Mouse (Mus musculus) intestine, embryonic 15.5 days (tissue): ENCODE measurements around the gene Ganab. TPM values are rescaled to one million over a fixed set of nuclear protein-coding genes. Genes with fewer than 3 reads are reported as not detected.
"Not testable (repeated sequence)": the region's sequence is repeated elsewhere in the genome, so short reads cannot be mapped to it uniquely, and the experiment has no call there.

ENCODE experiments used
- ATAC-seq: fragments of 200-750 bp; cut with Nextera tagmentation; 2 replicates; pipeline ENCODE4 v1.8.0; 2017; ENCODE audit warnings: moderate TSS enrichment, moderate library complexity
- H3K27ac ChIP-seq: fragments of 300-500 bp; sonication (generic); 2 replicates; pipeline ENCODE4 v1.5.1; 2015; ENCODE audit warnings: mild to moderate bottlenecking, inconsistent platforms
- H3K27me3 ChIP-seq: fragments of 300-500 bp; sonication (generic); replicated peaks from 2 replicates; pipeline ENCODE4 v1.6.1; 2015; ENCODE audit warnings: inconsistent platforms
- H3K36me3 ChIP-seq: fragments of 300-500 bp; sonication (generic); 2 replicates; pipeline ENCODE4 v1.6.1; 2015; ENCODE audit warnings: inconsistent platforms
- H3K4me1 ChIP-seq: fragments of 300-500 bp; sonication (generic); replicated peaks from 2 replicates; pipeline ENCODE4 v1.6.1; 2015; ENCODE audit warnings: inconsistent platforms
- H3K4me2 ChIP-seq: fragments of 300-500 bp; sonication (generic); replicated peaks from 2 replicates; pipeline ENCODE4 v1.6.1; 2015; ENCODE audit warnings: mild to moderate bottlenecking, inconsistent platforms
- H3K4me3 ChIP-seq: fragments of 300-500 bp; sonication (generic); replicated peaks from 2 replicates; pipeline ENCODE4 v1.5.1; 2015; ENCODE audit warnings: inconsistent platforms
- H3K9ac ChIP-seq: fragments of 300-500 bp; sonication (generic); 2 replicates; pipeline ENCODE4 v1.6.1; 2015; ENCODE audit warnings: inconsistent platforms
- H3K9me3 ChIP-seq: fragments of 300-500 bp; sonication (generic); 2 replicates; pipeline ENCODE4 v1.6.1; 2016; ENCODE audit warnings: inconsistent platforms
- WGBS: fragments of 180-500 bp; shearing (Covaris S2); methylation state at CpG from one replicate; pipeline ENCODE4 v1.1.7; 2015; 5-methylcytosine and 5-hydroxymethylcytosine counted together
- polyA plus RNA-seq: library from polyadenylated mRNA; unstranded; fragments of >200 nt; fragmentation: Nextera tagmentation; extraction: Ambion mirVana; gene quantifications from 2 replicates; pipeline ENCODE4 v1.2.1, GENCODE M21; 2015

Ganab gene
- polyA plus RNA-seq, 1 experiment from 2014 or later = 92.6 TPM

DNA sequence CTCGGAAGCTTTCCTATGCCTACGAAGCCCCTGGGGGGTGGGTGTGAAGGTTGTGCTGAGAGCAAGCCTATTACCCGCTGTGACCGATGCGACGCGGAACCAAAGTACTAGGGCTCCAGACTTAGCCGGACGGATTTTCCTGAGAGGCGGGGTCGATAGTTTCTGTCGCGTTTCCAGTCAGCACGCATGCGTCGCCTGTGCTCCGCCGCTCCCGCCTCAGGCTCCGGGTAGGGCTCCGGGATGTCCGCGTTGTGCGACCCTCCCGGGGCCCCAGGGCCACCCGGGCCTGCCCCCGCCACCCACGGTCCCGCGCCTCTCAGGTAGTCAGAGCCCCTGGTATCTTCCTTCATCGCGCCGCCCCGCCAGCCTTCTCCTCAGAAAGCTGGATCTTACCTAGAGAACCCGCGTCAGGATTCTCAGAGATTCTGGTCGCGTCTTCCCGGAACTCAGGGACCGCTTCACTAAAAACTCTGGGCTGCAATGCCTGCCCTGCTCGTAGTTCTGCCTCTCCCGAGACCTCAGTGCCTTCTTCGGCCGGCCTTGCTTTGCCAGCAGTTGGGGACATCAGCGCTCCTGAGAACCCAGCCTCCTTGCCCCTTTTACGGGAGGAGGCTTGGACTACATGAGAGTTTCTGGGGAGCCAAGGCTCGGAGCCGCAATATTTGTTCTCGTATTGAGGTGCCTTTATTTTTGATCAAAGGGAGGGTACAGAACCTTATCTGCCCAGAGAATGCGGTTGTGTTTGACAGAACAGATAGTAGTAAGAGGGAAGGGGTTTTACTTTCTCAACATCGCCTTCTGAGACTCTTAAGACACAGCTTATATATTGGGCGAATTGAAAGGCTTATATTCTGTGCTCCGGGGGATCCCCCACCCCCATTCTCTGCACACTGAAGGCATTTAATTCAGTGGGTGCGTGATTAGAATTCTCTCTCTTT is 4.8 kb upstream of the Ganab start, which contains the start of gene Ints5:
Gene Ints5 (plus strand): TSS at position 177 of the 938 bp plus-strand sequence.
- H3K4me3 ChIP-seq = peak within 1 kb of the TSS; percentile 71
- H3K4me1 ChIP-seq = peaks cover 26% of the 10 kb centered on the region
- no peaks in the 10 kb centered on the region for H3K9me3 ChIP-seq
- peak; percentile 61 for ATAC-seq
- peak within 1 kb of the TSS; percentile 91 for H3K9ac ChIP-seq
- WGBS = 2% methylated on average over 54 of the region's 54 CpGs
- peak within 1 kb of the TSS; percentile 92 for H3K27ac ChIP-seq
- peaks cover 9% of the 10 kb centered on the region; the same call in 1 of the 2 replicates for H3K36me3 ChIP-seq
- peak within 1 kb of the TSS; percentile 66 for H3K4me2 ChIP-seq
- H3K27me3 ChIP-seq = no peaks in the 10 kb centered on the region

DNA sequence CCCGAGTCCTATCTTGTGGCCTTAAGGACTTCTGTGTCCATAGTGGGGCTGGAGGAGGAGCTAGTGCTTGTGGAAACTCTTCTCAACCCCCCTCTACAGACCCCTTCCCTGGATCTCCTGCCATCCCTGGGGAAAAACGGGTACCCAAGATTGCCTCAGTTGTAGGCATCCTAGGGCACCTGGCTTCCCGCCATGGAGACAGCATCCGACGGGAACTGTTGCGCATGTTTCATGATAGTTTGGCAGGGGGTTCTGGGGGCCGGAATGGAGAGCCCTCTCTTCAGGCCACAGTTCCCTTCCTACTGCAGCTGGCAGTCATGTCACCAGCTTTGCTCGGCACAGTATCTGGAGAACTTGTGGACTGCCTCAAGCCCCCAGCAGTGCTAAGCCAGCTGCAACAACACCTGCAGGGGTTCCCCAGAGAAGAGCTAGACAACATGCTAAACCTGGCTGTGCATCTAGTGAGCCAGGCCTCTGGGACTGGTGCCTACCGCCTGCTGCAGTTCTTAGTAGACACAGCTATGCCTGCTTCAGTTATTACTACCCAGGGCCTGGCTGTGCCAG is 2.4 kb upstream of the Ganab start:
- 95% methylated on average over 9 of the region's 9 CpGs for WGBS
- H3K4me1 ChIP-seq = peaks cover 22% of the 10 kb centered on the region
- H3K36me3 ChIP-seq = peaks cover 9% of the 10 kb centered on the region; the same call in 1 of the 2 replicates
- no peak overlapping the region; the same call in 1 of the 2 replicates for H3K9ac ChIP-seq
- ATAC-seq = no peak
- H3K9me3 ChIP-seq = no peaks in the 10 kb centered on the region
- no peaks in the 10 kb centered on the region for H3K27me3 ChIP-seq
- H3K4me2 ChIP-seq = no peak overlapping the region; the same call in 1 of the 2 replicates
- H3K27ac ChIP-seq = no peak overlapping the region
- H3K4me3 ChIP-seq = no peak overlapping the region

DNA sequence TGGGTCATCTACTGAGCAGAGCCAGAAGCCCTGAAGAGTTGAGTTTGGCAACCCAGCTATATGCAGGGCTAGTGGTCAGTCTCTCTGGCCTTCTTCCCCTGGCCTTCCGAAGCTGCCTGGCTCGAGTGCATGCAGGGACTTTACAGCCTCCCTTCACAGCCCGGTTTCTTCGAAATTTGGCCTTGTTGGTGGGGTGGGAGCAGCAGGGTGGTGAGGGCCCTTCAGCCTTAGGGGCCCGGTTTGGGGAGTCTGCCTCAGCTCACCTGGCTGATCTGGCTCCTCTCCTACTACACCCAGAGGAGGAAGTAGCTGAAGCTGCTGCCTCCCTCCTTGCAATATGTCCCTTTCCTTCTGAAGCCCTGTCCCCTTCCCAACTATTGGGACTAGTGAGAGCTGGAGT is 1.6 kb upstream of the Ganab start:
- Histone ChIP-seq H3K4me2 (peak overlapping the region; percentile 64; the same call in 1 of the 2 replicates), H3K9ac (peak overlapping the region; percentile 53; the same call in 1 of the 2 replicates), H3K4me1 (peaks cover 22% of the 10 kb centered on the region)
- H3K4me3 ChIP-seq, ATAC-seq, H3K9me3 ChIP-seq, H3K27me3 ChIP-seq, H3K27ac ChIP-seq, H3K36me3 ChIP-seq: not testable (repeated sequence)
- 73% methylated on average over 5 of the region's 5 CpGs for WGBS

DNA sequence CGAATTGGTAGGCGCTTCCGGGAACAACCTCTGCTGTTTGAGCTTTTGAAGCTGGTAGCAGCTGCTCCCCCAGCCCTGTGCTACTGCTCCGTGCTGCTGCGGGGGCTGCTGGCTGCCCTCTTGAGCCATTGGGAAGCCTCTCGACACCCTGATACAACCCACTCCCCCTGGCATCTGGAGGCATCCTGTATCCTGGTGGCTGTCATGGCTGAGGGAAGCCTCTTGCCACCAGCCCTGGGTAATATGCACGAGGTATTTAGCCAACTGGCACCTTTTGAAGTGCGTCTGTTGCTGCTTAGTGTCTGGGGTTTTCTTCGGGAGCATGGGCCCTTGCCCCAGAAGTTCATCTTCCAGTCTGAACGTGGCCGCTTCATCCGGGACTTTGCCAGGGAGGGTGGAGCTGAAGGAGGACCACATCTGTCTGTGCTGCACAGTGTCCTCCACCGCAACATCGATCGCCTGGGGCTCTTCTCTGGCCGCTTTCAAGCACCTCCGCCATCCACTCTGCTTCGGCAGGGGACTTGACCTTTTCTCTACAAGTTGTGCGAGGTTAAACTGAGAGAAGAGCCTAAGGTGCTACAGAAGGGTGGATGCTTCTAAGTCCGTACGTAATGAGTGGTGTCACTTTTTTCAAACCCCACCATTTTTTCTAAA is 533 bp upstream of the Ganab start:
- ATAC-seq = peak; percentile 60
- Histone ChIP-seq H3K4me1 (peaks cover 22% of the 10 kb centered on the region), H3K4me2 (peak overlapping the region; percentile 64), H3K27ac (peak overlapping the region; percentile 91), H3K9ac (peak overlapping the region; percentile 53), H3K4me3 (peak overlapping the region; percentile 87), H3K36me3 (peaks cover 12% of the 10 kb centered on the region; the same call in 1 of the 2 replicates)
- H3K27me3 ChIP-seq, H3K9me3 ChIP-seq: not testable (repeated sequence)
- 20% methylated on average over 21 of the region's 21 CpGs for WGBS

DNA sequence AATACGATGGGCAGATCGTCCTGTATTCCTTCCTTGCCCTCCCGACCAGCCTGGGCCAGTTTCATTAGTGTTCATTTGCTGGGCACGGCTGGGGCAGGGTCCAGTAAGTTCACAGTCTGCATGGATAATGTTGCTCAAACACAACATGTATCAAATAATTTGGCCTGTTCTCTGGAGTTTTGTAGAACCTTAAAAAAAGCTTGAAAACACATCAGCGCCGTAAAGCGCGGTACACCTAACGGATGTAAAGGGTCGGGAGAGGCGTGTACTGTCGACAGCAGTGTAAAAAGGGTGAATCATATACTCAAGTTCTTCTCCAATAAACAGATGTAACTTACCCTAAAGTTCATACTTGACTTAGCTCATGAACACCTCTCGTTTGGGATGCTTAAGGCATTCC is 705 bp downstream of the Ganab start:
- Histone ChIP-seq H3K9ac (peak overlapping the region; percentile 94), H3K36me3 (peaks cover 13% of the 10 kb centered on the region; the same call in 1 of the 2 replicates), H3K27ac (peak overlapping the region; percentile 87), H3K4me3 (peak overlapping the region; percentile 87), H3K27me3 (no peaks in the 10 kb centered on the region), H3K4me2 (peak overlapping the region; percentile 66), H3K9me3 (no peaks in the 10 kb centered on the region), H3K4me1 (peaks cover 21% of the 10 kb centered on the region)
- no peak for ATAC-seq
- 5% methylated on average over 13 of the region's 13 CpGs for WGBS

DNA sequence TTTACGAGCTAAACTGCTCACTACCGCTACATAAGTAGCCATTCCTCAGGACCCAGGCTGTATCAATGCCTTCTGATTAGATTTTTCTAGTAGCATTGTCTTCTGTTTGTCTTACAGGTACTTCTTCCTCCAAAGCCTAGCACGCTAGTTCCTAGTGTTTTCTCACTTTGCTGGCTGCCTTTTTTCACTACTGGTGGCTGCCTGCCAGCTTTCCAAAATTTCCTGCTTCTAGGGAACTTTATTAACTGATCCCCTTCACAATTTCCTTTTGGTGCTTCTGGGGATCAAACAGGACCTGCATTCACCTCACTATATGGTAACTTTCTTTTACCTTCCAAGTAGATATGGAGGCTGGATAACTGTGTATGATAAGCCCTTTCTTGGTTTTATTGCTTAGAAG is 1.2 kb downstream of the Ganab start:
- H3K4me2 ChIP-seq = peak overlapping the region; percentile 66
- H3K4me1 ChIP-seq = peaks cover 17% of the 10 kb centered on the region
- no peaks in the 10 kb centered on the region for H3K27me3 ChIP-seq
- whole genome bisulfite sequencing = 27% methylated on average over 3 of the region's 3 CpGs
- H3K9me3 ChIP-seq = no peaks in the 10 kb centered on the region
- H3K27ac ChIP-seq = no peak overlapping the region
- no peak for ATAC-seq
- peaks cover 13% of the 10 kb centered on the region; the same call in 1 of the 2 replicates for H3K36me3 ChIP-seq
- peak overlapping the region; percentile 87 for H3K4me3 ChIP-seq
- H3K9ac ChIP-seq = peak overlapping the region; percentile 94

DNA sequence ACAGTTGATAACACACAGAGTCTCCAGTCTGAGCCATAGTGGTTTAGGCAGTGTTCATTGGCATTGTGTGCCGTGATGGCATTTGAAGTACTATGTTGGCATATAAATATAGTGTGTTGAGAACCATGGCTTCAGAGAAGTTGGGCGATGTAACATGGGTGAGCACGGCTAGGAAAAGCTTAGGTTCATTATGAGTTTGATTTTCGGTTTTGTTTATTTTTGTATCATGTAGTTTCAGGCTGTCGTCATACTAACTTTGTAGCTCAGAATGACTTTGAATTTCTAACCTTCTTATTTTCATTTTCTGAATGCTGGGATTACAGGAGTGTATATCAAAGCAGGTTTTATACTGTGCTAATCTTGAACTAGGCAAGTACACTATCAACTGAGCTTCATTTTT is 5.5 kb downstream of the Ganab start:
- no peak for ATAC-seq
- H3K9me3 ChIP-seq = no peaks in the 10 kb centered on the region
- H3K9ac ChIP-seq = no peak overlapping the region
- no peaks in the 10 kb centered on the region for H3K27me3 ChIP-seq
- H3K27ac ChIP-seq = no peak overlapping the region
- no peak overlapping the region for H3K4me2 ChIP-seq
- peaks cover 32% of the 10 kb centered on the region for H3K36me3 ChIP-seq
- 95% methylated on average over 5 of the region's 5 CpGs for WGBS
- H3K4me3 ChIP-seq = no peak overlapping the region
- H3K4me1 ChIP-seq = no peaks in the 10 kb centered on the region

DNA sequence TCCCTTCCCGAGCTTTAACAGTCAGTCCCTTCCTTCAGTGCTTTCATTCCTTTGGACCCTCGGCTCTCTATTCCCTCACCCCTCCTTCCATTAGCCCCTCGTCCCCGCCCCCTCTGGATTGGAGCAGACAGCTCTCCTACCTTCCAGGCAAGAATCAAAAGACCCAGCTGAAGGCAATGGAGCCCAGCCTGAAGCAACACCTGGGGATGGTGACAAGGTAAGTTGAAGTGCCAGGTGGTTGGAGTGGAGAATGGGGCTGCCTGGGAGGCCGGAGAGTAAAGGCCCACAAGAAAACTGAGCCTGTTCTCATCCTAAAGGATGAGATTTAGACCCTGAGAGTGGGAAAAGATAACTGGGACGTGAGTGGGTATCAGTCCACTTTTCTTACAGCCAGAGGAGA is 10.7 kb downstream of the Ganab start:
- H3K36me3 ChIP-seq = peaks cover 69% of the 10 kb centered on the region
- no peaks in the 10 kb centered on the region for H3K9me3 ChIP-seq

DNA sequence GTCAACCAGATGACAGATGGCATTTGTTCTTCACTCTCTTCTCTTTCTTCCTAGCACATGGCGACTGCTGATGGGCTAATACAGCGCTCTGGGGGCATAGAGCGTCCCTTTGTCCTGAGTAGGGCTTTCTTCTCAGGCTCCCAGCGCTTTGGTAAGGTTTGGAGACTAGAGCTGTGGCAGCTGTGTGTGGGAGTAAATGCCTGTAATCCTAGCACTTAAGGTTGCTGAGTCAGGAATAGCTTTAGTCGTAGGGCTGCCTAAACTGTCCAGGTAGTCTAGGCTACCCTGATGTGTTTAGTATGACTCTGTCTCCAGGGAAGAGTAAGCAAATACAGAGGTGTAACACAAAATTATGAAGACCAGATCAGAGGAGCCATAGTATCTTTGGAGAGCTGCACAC is 13.9 kb downstream of the Ganab start:
- no peak overlapping the region for H3K27ac ChIP-seq
- peaks cover 81% of the 10 kb centered on the region for H3K36me3 ChIP-seq
- ATAC-seq = no peak
- H3K9me3 ChIP-seq = no peaks in the 10 kb centered on the region
- H3K4me2 ChIP-seq = no peak overlapping the region
- no peak overlapping the region for H3K4me3 ChIP-seq
- H3K27me3 ChIP-seq = no peaks in the 10 kb centered on the region
- no peak overlapping the region for H3K9ac ChIP-seq
- no peaks in the 10 kb centered on the region for H3K4me1 ChIP-seq
- 92% methylated on average over 5 of the region's 5 CpGs for WGBS

More for the DNA sequence above, 10.7 kb downstream of the Ganab start:
- WGBS = 90% methylated on average over 6 of the region's 6 CpGs
- H3K4me3 ChIP-seq = no peak overlapping the region
- H3K4me2 ChIP-seq = no peak overlapping the region
- no peaks in the 10 kb centered on the region for H3K4me1 ChIP-seq
- H3K9ac ChIP-seq = no peak overlapping the region
- no peaks in the 10 kb centered on the region for H3K27me3 ChIP-seq
- no peak overlapping the region for H3K27ac ChIP-seq
- ATAC-seq = no peak

DNA sequence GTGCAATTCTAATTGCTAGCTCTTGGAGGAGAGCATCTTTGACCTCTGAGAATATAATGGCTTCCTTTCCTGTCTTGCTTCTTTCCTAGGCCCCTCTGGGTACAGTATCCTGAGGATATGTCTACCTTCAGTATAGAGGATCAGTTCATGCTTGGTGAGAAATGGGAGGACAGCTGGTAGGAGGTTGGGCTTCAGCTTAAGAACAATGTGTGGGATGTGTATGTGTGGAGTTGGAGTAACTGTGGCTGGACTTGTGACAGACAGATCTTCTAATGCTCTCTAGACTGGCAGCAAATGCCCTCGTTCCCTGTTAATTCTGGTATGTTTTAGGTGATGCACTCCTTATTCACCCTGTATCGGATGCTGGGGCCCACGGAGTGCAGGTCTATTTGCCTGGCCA is 16.3 kb downstream of the Ganab start:
- H3K4me2 ChIP-seq = no peak overlapping the region
- H3K27me3 ChIP-seq = no peaks in the 10 kb centered on the region
- ATAC-seq = no peak
- H3K9ac ChIP-seq = no peak overlapping the region
- 95% methylated on average over 3 of the region's 3 CpGs for whole genome bisulfite sequencing
- no peaks in the 10 kb centered on the region for H3K4me1 ChIP-seq
- no peaks in the 10 kb centered on the region for H3K9me3 ChIP-seq
- no peak overlapping the region for H3K27ac ChIP-seq
- H3K4me3 ChIP-seq = no peak overlapping the region
- H3K36me3 ChIP-seq = peaks cover 62% of the 10 kb centered on the region

DNA sequence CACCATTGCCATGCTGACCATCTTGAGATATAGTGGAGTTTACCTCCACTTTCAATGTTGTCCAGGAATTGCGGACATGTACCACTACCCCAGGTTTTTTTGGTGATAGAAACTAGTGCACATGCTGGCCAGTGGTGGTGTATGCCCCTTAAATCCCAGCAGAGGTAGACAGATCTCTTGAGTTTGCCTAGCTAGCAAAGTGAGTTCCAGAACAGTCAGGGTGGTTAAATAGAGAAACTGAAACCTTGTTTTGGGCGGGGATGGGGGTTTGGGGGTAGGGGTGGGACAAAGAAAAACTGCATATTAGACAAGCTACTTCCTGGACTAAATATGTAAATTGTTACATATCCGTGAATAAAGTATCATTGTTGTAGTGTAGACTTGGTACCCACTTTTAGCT is 21.1 kb downstream of the Ganab start:
- H3K27me3 ChIP-seq = no peaks in the 10 kb centered on the region
- H3K36me3 ChIP-seq = peaks cover 25% of the 10 kb centered on the region
- no peak overlapping the region for H3K9ac ChIP-seq
- no peaks in the 10 kb centered on the region for H3K9me3 ChIP-seq
- no peak overlapping the region for H3K4me2 ChIP-seq
- no peak for ATAC-seq
- H3K4me1 ChIP-seq = no peaks in the 10 kb centered on the region; the same call in 1 of the 2 replicates
- no peak overlapping the region for H3K27ac ChIP-seq
- 89% methylated on average over 3 of the region's 3 CpGs for WGBS
- H3K4me3 ChIP-seq = no peak overlapping the region

DNA sequence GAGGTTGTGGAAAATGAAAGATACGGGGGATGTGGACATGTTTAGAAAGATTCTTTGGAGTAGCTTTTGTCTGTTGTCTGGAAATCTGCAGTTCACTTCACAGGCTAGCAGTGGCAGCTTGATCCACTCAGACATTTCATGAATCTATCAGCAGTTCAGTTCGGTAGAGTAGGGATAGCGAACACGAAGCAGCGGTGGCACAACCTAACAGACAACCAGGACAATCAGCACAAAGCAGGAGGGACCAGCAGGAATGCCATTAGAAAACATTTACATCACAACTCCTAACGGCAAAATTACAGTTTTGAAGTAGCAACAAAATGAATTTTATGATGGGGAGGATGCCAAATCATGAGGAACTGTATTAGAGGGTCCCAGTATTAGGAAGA is 21.8 kb downstream of the Ganab start:
- H3K4me1 ChIP-seq = no peaks in the 10 kb centered on the region; the same call in 1 of the 2 replicates
- peaks cover 19% of the 10 kb centered on the region for H3K36me3 ChIP-seq
- no peak for ATAC-seq
- WGBS = 65% methylated on average over 6 of the region's 6 CpGs
- peak overlapping the region; percentile 75 for H3K4me2 ChIP-seq
- H3K27me3 ChIP-seq = no peaks in the 10 kb centered on the region
- peak overlapping the region; percentile 92 for H3K27ac ChIP-seq
- H3K4me3 ChIP-seq = no peak overlapping the region; the same call in 1 of the 2 replicates
- H3K9me3 ChIP-seq = no peaks in the 10 kb centered on the region
- 0 out of 2 replicates have a peak overlapping the region, but pooled peaks have one; percentile 85 for H3K9ac ChIP-seq
